Mouse (Mus musculus): Measurements from ENCODE around the gene Cd27.
A peak's percentile ranks its signal among the peaks of the same experiment; 100 is the strongest.

Cd27 gene

DNA sequence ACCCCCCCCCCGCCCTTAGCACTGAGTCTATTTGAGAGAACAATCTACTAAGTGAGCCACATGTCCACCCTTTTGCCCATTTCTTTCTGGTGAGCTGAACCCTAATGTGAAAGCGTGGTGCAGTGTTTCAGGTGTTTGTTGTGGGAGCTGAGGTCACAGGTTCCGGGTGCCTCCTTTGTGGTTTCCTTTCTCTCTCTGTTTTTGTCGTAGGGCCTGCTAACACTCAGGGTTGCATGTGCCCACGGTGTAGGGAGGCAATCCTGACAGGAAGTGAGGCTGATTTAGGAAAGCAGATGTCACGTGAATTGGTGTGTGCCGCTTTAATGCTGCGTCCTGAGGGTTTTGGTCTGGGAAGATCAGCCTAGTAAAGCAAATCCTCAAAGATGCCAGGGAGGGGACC is 4.8 kb upstream of the Cd27 start:
- no peak for DNase-seq

DNA sequence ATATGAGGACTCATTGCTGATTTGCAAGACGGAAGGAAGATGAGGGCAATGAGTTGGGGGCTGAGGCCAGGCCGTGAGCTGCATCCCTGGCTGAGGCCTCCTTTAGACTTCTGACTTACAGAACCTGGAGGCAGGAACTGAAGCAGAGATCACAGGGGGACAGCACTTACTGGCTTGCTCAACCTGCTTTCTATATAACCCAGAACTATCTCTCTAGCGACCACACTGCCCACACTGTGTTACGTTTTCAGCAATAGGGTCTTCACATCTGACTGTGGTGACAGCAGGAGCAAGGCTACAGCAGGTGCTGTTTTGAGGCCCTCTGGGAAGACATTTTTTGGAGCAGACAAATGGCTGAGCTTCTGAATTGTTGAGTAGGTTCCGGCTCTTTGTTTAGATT is 3.8 kb upstream of the Cd27 start:
- no peak for DNase-seq

DNA sequence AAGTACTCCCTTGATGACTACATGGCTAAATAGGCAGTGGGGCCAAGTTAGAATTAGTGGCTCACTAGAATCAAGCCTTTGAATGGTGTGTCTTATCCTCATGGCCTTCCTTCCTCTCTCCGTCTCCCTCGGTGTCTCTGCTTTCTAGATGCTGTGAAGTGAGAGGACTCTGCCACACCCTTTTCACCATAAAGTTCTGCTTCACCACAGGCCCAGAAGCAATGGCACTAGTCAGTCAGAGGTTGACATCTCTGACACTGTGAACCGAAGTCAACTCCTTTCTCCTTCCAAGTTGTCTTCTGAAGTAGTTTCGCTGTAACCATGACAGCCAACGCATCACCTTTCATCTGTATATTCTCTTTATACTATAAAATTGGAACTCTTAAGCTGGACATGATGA is 2.7 kb upstream of the Cd27 start:
- no peak for DNase-seq

DNA sequence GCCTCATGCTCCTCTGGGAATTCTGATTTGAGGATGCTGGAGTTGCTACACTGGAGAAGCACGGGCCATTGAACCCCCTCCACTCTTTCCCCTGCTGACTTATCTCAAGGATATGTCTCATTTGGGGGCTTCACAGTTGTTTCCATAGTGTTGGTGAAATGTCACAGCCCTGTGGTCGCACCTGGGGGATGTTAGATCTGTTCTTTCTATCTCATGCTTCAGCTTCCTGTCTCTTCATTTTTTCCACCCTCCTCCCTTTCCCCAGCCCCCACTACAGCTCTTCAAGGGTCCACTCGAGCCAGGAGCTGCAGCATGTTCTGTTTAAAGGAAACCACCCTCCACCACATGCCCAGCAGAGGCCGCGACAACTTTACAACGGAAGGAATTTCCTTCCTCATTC is 1.6 kb upstream of the Cd27 start:
- DNase-seq, result no peak

DNA sequence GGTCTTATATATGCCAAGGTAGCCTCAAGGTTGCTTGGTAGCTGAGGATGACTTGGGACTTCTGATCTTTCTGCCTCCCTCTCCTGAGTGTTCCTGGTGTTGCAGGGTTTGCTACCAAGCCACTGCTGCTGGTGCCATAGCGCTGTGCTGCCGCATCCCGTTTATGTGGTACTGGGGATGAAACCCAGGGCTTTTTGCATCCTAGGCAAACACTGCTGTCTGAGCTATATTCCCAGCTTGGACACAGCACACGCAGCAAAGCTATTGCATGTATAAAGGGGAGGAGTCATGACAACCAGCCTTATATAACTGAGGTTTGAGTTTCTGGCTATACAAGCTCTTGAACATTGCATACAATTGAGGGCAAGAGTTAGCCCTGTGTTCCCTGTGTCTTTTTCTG is 611 bp upstream of the Cd27 start:
- no peak for DNase-seq

DNA sequence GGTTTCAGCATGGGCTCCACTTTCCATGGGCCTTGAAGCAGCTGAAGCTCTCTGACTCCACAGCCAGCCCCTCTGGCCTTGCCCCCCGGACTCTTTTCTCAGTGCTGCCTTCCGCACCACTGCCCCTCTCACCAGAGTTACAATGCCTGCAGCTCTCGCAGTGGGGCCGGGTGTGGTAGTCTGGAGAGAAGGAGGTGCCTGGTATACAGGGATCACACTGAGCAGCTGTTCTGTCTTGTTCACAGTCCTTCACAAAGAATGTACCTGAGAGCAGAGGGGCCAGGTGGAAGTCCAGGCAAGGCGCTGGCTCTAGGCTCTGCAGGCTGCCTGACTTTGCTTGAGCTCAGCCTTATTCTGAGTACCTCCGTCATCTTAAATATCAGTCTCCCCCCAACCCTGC is 469 bp downstream of the Cd27 start:
- no peak for DNase-seq

DNA sequence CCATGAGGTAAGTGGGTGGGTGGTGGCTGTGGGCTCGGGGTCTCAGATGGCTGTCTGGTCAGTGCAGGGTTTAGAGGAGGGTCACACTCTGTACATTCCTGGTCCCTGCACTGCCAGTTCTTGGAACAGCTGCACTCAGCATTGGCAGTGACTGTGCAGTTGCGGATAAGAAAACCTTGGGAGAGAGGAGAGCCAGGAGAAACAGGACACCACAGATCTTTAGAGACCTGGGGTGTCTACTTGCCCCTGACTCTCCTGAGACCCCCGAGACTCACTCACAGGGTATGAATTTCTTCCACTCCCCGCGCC is 2.3 kb downstream of the Cd27 start:
- DNase-seq, result no peak

DNA sequence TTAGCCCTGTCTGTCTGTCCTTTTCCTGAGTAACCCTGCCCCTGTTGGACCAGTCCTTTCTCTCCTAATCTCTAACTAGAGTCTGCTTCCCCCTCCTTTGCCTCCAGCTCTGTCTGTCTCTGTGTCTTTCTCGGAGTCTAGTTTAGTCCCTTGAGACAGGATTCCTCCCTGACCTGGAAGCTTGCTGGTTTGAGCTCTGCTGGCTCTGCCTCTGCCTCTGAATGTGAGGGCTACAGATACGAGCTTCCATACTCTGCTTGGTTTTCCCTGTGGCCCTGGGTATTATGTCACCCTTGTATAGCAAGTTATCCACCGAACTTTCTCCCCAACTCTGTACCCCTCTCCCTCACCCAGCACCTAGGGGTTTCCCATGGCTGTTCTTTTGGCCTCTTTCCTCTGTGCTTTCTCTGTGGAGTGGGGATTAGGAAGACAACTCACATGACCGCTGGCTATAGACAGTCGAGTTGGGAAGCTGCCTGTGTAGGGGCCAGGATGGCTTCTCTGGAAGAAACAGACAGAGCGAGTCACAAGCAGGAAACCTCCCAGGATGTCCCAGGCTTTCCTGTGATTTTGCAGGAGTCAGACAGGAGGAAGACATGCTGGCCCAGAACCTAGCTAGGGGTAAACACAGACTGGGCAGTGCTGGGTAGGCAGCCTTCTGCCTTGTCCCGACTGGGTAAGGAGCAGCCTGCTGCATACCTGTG is 2.8 kb downstream of the Cd27 start:
- DNase-seq, result no peak

DNA sequence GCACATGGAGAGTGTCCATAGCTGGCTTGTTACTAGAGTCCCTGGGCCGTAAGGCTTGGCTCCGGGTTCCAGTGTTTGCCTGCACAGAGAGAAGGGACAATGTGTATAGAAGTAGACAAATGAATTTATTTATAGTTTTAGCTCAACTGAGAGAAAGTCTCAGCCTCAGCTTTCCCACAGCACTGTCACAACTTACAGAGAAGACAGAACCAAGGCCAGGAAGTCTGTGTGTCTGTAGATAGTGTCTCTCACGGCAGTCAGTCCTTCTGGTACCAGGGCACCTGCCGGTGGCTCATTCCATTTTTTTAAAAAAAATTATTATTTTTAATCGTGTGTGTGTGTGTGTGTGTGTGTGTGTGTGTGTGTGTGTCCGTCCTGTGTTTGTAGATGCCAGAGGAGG is 4.3 kb downstream of the Cd27 start:
- no peak for DNase-seq

DNA sequence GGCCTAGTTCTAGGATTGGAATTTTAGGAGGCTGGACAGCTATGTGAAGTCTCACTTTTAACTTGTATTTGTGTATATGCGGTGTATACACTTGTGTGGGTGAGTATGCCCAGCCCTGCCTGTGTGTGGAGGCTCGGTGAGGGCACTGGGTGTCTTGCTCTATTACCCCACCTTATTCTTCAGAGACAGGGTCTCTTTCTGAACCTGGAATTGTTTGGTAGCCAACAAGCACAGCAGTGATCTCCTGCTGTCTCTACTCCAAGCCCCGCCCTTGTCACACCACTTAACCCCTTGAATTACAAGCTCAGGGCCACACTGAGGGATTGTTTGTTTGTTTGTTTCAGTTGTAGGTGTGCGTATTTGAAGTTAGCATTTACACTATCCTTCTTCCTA is 4.8 kb downstream of the Cd27 start:
- DNase-seq, result peak; percentile 21 to 28

DNA sequence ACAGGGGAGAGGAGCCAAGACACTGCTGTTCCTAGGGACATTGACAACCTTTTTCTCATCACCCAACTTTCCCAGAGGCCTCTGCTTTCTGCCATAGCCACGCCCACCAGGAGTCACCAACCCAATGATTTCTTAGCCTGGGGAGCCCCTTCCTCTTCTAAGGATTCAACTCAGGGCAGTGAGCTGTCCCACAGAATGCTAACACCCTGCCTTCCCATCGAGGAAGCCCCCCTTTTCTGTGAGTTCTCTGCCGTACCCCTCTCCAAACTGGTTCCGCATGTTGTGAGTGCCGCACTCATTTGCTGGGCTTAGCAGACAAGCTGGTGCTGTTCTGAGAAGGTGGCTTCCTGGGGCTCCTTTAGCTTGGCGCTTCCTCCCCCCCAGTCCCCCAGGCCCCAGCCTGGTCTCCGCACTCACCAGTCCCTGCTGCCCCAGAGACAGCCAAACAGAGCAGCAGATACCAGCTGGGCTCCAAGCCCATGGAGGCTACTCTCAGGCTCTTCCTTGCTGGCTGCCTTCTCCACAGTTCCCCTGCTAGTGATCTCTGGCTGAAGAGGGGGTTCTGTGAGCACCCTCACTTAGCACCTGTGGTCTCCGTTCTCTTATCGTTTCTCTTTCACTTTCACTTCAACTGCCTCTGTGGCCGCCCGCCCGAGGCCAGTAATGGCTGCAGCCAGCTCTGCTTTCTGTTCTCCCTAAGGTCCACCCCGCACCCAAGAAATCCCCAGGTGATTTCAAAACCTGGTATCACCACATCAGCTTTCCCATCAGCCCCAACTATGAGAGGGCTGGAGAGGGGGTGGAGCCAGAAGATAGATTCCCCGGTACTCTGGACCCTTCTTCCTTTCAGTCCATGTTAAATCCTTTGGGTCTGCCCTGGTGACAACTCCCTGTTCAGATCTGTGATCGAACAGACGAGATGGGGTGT is 5.4 kb downstream of the Cd27 start, which contains the start of gene Tapbpl:
TSS of gene Tapbpl (minus strand) at position 744 of the 928 bp plus-strand sequence.
- DNase-seq, result peak; percentile 75 to 77

DNA sequence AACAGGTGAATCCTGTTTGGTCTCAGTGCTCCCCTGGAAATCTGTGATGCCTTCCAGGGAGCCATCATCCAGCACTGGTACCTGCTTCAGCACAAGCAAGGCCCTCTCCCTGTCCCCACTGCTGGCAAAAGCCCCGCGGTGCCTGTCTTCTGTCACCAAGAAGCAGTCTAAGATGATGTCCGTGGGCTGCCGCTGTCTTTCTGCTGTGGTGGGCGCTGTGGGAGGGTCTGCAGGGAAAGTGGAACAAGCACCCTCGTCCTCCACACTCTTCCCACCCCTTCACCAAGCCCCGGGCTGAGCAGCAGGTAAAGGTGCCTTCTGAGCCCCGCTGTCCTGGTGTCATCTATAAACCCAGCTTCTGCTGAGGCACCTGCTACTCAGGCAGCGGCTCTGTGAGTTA is 6.2 kb downstream of the Cd27 start:
- DNase-seq, result no peak

DNA sequence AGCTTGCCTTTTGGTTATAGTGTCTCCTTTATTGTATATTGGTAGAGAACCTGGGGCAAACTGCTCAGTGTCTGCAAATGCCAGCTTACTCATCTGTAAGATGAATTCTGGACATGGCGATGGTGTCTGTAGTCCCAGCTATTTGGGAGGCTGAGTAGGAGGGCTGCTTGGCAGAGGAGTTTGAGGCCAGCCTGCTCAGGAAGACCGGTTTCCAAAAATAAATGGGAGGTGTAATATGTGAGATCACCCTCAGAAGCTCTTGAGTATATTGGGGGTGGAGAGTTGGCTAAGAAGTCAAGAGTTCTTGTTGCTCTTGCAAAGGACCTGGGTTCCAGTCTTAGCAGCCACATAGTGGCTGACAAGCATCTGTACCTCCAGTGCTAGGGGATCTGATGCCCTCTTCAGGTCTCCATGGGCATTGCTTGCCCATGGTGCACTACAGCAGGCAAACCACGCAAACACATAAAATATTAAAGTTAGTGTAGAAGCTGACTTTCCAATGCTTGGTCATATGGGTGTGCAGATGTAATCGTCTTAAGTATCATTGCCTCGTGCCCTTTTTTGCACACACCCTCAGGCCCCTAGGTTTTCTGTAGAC is 11.2 kb downstream of the Cd27 start:
- no peak for DNase-seq

DNA sequence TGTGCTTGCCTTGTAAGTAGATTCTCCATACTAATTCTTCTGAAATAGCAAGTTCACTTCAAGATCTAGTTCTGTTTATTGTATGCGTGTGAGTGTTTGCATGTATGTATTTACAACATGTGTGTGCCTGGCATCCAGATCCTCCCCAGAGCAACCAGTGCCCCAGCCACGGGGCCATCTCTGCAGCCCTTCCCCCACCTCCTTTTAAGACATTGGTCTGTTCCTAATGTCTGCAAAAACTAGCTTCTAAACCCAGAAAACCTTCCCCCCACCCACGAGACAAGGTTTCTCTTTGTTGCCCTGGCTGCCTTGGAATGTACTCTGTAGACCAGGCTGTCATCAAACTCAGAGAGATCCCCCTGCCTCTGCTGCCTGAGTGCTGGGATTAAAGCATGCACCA is 14.2 kb downstream of the Cd27 start:
- DNase-seq, result no peak

DNA sequence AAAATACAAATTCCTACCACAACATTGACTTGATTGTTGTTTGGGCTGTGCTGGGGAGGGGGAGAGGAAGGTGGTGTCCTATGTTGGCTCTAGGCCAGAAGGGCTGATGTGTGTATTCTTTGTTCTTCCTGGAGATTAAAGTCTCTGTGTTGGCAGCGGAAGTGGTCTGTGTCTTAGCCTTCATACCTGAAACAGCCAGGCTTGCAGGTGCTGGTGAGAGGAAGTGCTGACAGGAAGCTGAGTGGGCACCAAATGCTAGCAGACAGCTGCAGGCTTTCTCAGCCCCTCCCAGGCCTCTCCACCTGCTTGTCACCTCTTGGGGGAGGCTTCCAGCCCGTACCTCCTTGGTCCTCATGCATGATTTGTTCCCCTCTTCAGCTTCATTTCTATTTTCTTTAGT is 14.7 kb downstream of the Cd27 start:
- DNase-seq, result no peak

DNA sequence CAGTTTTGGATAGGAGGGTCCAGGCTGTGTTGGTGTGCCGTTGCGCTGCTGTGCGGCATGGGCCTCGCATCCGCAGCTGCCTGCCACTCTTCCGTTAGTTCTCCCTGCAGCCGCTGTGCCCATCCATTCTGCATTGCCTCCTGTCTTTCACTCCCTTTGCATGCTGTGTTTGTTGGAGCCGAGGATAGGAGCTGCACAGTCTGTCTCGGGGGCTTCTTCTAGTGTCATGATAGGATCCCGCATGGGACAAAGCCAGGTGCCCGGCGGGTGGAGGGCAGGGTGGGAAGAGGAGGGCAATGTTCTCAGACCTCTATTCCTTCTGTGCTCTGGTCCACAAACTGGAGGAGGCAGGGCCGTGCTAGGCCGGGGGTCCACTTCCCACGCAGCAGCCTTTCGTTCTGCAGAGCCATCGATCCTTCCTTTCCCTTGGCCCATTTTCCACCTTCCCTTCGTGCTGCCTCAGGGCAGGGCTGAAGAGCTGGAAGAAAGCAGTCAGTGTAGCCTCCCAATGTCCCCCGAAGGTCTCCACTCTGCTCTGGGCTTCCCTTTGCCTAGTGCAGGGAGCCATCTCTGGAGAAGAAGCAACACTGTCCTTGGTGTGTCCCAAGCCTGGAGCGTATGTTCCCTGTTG is 15.6 kb downstream of the Cd27 start:
- no peak for DNase-seq

DNA sequence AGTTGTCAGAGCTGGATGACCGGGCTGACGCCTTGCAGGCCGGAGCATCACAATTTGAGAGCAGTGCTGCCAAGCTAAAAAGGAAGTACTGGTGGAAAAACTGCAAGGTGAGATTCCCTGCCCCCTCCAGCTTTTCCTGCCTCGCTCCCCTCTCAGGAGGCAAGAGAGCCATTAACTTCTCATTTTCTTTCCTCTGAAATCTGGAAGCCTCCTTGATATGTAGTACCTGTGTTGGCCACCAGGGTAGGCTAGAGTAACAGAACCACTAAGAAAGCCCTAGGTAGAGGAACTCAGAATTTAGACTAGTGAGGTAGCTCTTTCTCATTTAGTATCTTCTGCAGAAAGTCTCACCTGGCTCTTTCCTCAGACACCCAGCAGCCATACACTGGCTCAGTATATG is 17.8 kb downstream of the Cd27 start:
- DNase-seq, result peak; percentile 77 to 86

DNA sequence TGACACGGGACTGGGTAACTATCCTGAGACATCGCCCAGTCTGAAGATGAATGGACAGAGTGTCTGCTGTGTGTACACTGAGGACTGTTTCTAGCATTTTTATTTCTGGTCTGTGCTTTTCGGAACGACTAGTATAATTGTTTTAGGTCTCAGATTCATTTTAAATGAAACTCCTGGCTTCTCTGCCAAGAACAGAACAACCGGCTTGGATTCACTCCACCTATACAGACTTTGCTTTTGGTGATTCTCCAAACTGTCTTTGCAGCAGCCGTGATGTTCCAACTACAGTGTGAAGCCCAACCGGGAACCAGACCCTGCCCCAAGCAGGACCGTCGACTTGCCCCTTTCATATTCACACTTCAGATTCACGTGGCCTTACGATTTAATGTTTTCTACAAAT is 18.9 kb downstream of the Cd27 start:
- no peak for DNase-seq

DNA sequence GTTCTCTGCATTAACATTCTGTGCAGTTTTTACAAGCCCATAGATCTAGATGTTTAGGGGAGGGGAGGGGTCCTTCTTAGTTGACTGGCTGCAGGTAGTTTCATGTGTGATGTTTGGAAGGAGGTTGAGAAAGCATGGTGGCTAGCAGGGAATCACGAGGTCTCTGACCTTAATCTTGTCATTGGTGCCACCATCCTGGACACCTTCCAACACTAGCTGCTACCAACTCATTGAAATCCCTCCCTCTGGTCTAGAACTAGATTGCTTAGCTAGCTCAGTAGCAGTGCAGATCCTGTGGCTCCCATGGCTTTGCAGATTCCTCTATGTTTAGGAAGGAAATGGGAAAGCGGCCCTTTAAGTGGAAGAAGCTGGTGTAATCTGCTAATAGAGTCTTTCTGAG is 19.9 kb downstream of the Cd27 start:
- peak; percentile 28 to 45 for DNase-seq

DNA sequence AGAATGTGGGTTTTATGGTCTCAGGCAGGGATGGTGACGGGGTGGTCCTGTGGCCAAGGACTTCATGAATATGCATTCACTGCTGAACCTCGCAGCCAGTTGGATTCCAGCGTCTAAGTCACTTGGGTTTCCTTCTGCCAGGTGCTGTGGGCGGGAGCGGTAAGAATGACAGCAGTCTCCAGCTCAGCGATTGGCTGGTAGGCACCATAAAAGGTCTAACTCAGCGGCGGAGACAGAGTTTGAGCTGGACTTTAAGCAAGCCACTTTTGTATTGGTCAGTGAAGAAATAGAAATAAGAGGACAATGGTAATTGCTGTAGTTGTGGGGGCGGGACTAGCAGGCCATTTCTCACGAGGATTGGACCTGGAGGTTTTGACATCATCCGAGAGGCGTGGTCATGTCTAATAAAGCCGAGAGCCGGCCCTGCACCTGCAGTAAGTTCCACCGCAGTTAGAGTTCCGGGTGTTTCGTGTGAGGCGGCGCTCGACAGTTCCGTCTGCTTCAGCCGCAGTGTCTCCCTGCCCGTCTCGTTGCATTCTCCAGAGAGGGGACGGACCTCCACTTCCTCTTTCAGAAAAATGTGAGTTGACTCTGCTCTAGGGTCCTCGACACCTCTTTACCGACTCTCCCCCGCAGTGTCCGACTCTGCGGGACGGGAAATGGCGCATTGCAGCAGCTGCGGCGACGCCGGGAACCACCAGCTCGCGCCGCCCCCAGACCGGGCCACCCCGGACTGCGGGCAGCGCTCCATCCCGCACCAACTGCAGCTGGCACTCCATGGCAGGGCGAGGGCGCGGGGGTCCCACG is 21.5 kb downstream of the Cd27 start, which contains the start of gene Vamp1:
TSS of gene Vamp1 (plus strand) at position 404 of the 807 bp plus-strand sequence.
- peak; percentile 96 for DNase-seq

DNA sequence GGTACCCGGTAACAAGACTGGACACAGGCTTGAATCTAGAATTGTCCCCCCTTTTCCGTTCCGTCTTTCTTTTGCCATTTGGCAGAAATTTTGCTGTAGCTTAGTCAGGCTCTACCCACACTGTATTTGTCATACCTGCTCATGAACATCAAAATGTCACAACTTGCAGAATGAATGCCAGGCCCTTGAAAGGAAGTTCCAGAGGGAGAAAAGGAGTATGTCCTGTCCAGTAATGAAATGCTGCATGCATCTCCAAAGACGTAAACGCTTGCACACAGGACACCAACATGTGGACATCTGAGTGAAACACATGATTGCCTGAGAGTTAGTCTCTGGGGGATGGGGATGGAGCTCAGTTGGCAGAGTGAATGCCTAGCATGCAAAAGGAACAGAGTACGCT is 23.1 kb downstream of the Cd27 start:
- no peak for DNase-seq

DNA sequence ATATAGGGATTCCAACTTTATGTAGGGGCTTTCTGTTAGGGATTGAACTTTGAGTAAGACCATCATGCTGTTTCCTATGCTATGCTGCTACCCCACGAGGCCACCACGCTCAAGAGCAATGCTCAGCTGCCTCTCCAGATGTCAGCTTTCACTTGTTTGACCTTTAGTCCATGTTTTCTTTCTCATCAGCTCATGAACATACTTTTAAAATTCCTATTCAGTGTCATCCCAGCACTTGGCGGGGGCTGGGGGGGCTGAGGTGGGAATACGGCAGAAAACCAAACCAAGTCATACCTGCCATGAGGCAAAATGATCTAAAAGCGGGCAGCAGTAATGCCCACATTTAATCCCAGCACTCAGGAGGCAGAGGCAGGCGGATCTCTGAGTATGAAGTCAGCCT is 23.7 kb downstream of the Cd27 start:
- no peak for DNase-seq

DNA sequence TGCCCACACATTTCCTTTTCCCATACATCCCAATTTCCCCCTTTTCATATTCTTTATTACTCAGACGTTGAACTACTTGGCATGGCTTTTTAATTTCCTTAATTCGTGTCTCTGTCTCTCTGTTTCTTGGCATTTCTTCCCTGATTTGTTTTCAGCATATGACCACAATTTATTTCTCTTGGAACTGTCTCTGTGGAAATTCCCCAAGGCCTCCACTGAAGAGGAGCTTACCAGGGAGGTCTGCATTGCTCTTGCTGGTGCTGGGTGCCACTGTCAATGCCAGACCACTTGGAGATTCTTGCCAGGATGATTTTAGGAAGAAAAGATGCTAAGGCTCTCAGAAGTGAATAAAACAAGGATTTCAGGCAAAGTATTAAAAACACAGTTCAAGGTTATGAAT is 24.2 kb downstream of the Cd27 start:
- DNase-seq, result no peak
